Mouse (Mus musculus): ENCODE results near the gene Hecw1. TPM values are rescaled to one million over a fixed set of nuclear protein-coding genes. Genes with fewer than 3 reads are reported as not detected.

The Hecw1 gene
- total and polyA plus RNA-seq, 2 experiments from 2014 or later = 0.34 to 0.37 TPM

- Histone ChIP-seq H3K4me3 (ENCODE audit: low read depth, low read length) (no peak overlapping the region), H3K4me1 (ENCODE audit: control insufficient read depth, insufficient read depth) (no peaks in the 10 kb centered on the region), H3K9me3 (replicated peaks; ENCODE audit: control insufficient read depth, low read length) (no peaks in the 10 kb centered on the region), H3K36me3 (replicated peaks; ENCODE audit: control insufficient read depth, insufficient read depth, low read length) (no peaks in the 10 kb centered on the region), H3K9ac (replicated peaks; ENCODE audit: low read depth, low read length) (no peak overlapping the region), H3K27ac (ENCODE audit: low read depth) (no peak overlapping the region), H3K27me3 (ENCODE audit: control insufficient read depth, insufficient read depth, low read length) (no peaks in the 10 kb centered on the region), H3K4me2 (ENCODE audit: low read depth, low read length) (no peak overlapping the region)
- TF ChIP-seq CTCF (IDR thresholded peaks at IDR 0.05; ENCODE audit: low read depth) (no peak), EP300 (IDR thresholded peaks at IDR 0.05; ENCODE audit: low read depth) (no peak)
- DNase-seq (ENCODE audit: low spot score) = no peak
- WGBS = 51% methylated on average over 1 of the region's 1 CpGs
- no peak for ATAC-seq (ENCODE audit: insufficient read depth, low read depth)
Observed at GRCm38 (mm10) chr13:14500251-14500650, 22.8 kb downstream of the Hecw1 start.

GRCm38 (mm10) chr13:14498780-14499179 is 24.2 kb downstream of the Hecw1 start:
- H3K4me3 ChIP-seq (ENCODE audit: low read depth, low read length) = no peak overlapping the region
- ATAC-seq (ENCODE audit: insufficient read depth, low read depth) (no peak), DNase-seq (ENCODE audit: low spot score) (no peak)
- no peak overlapping the region for H3K9ac ChIP-seq (replicated peaks; ENCODE audit: low read depth, low read length)
- H3K36me3 ChIP-seq (replicated peaks; ENCODE audit: control insufficient read depth, insufficient read depth, low read length) = no peaks in the 10 kb centered on the region
- 72% methylated on average over 8 of the region's 8 CpGs for WGBS
- H3K4me1 ChIP-seq (ENCODE audit: control insufficient read depth, insufficient read depth) = no peaks in the 10 kb centered on the region
- H3K27ac ChIP-seq (ENCODE audit: low read depth) = no peak overlapping the region
- TF ChIP-seq CTCF (IDR thresholded peaks at IDR 0.05; ENCODE audit: low read depth) (no peak), EP300 (IDR thresholded peaks at IDR 0.05; ENCODE audit: low read depth) (no peak)
- no peaks in the 10 kb centered on the region for H3K9me3 ChIP-seq (replicated peaks; ENCODE audit: control insufficient read depth, low read length)
- no peaks in the 10 kb centered on the region for H3K27me3 ChIP-seq (ENCODE audit: control insufficient read depth, insufficient read depth, low read length)
- H3K4me2 ChIP-seq (ENCODE audit: low read depth, low read length) = no peak overlapping the region

- H3K4me1 ChIP-seq (ENCODE audit: control insufficient read depth, insufficient read depth) = no peaks in the 10 kb centered on the region
- H3K4me3 ChIP-seq (ENCODE audit: low read depth, low read length) = no peak overlapping the region
- H3K27me3 ChIP-seq (ENCODE audit: control insufficient read depth, insufficient read depth, low read length) = no peaks in the 10 kb centered on the region
- WGBS = 58% methylated on average over 2 of the region's 2 CpGs
- DNase-seq (ENCODE audit: low spot score) (no peak), ATAC-seq (ENCODE audit: insufficient read depth, low read depth) (no peak)
- H3K27ac ChIP-seq (ENCODE audit: low read depth) = no peak overlapping the region
- no peaks in the 10 kb centered on the region for H3K36me3 ChIP-seq (replicated peaks; ENCODE audit: control insufficient read depth, insufficient read depth, low read length)
- H3K9me3 ChIP-seq (replicated peaks; ENCODE audit: control insufficient read depth, low read length) = no peaks in the 10 kb centered on the region
- H3K9ac ChIP-seq (replicated peaks; ENCODE audit: low read depth, low read length) = no peak overlapping the region
- TF ChIP-seq EP300 (IDR thresholded peaks at IDR 0.05; ENCODE audit: low read depth) = no peak
- TF ChIP-seq CTCF (IDR thresholded peaks at IDR 0.05; ENCODE audit: low read depth) = no peak
- H3K4me2 ChIP-seq (ENCODE audit: low read depth, low read length) = no peak overlapping the region
Observed at GRCm38 (mm10) chr13:14496954-14497353, 26.1 kb downstream of the Hecw1 start.

GRCm38 (mm10) chr13:14487812-14488211 is 35.2 kb downstream of the Hecw1 start:
- no peak overlapping the region for H3K27ac ChIP-seq (ENCODE audit: low read depth)
- no peak for TF ChIP-seq CTCF (IDR thresholded peaks at IDR 0.05; ENCODE audit: low read depth)
- no peak for TF ChIP-seq EP300 (IDR thresholded peaks at IDR 0.05; ENCODE audit: low read depth)
- H3K36me3 ChIP-seq (replicated peaks; ENCODE audit: control insufficient read depth, insufficient read depth, low read length) = no peaks in the 10 kb centered on the region
- H3K9me3 ChIP-seq (replicated peaks; ENCODE audit: control insufficient read depth, low read length) = no peaks in the 10 kb centered on the region
- H3K27me3 ChIP-seq (ENCODE audit: control insufficient read depth, insufficient read depth, low read length) = no peaks in the 10 kb centered on the region
- ATAC-seq (ENCODE audit: insufficient read depth, low read depth) = no peak
- no peaks in the 10 kb centered on the region for H3K4me1 ChIP-seq (ENCODE audit: control insufficient read depth, insufficient read depth)
- no peak overlapping the region for H3K4me3 ChIP-seq (ENCODE audit: low read depth, low read length)
- 87% methylated on average over 2 of the region's 2 CpGs for whole genome bisulfite sequencing
- DNase-seq (ENCODE audit: low spot score) = no peak
- no peak overlapping the region for H3K9ac ChIP-seq (replicated peaks; ENCODE audit: low read depth, low read length)
- no peak overlapping the region for H3K4me2 ChIP-seq (ENCODE audit: low read depth, low read length)

GRCm38 (mm10) chr13:14471121-14471520 is 51.9 kb downstream of the Hecw1 start:
- Histone ChIP-seq H3K9ac (replicated peaks; ENCODE audit: low read depth, low read length) (no peak overlapping the region), H3K4me1 (ENCODE audit: control insufficient read depth, insufficient read depth) (no peaks in the 10 kb centered on the region), H3K27ac (ENCODE audit: low read depth) (no peak overlapping the region), H3K4me3 (ENCODE audit: low read depth, low read length) (no peak overlapping the region), H3K4me2 (ENCODE audit: low read depth, low read length) (no peak overlapping the region), H3K27me3 (ENCODE audit: control insufficient read depth, insufficient read depth, low read length) (no peaks in the 10 kb centered on the region), H3K9me3 (replicated peaks; ENCODE audit: control insufficient read depth, low read length) (no peaks in the 10 kb centered on the region), H3K36me3 (replicated peaks; ENCODE audit: control insufficient read depth, insufficient read depth, low read length) (no peaks in the 10 kb centered on the region)
- 91% methylated on average over 1 of the region's 1 CpGs for WGBS
- ATAC-seq (ENCODE audit: insufficient read depth, low read depth) = no peak
- TF ChIP-seq CTCF (IDR thresholded peaks at IDR 0.05; ENCODE audit: low read depth) (no peak), EP300 (IDR thresholded peaks at IDR 0.05; ENCODE audit: low read depth) (no peak)
- no peak for DNase-seq (ENCODE audit: low spot score)

- Histone ChIP-seq H3K4me3 (ENCODE audit: low read depth, low read length) (no peak overlapping the region), H3K27ac (ENCODE audit: low read depth) (no peak overlapping the region), H3K4me2 (ENCODE audit: low read depth, low read length) (no peak overlapping the region), H3K27me3 (ENCODE audit: control insufficient read depth, insufficient read depth, low read length) (no peaks in the 10 kb centered on the region), H3K4me1 (ENCODE audit: control insufficient read depth, insufficient read depth) (no peaks in the 10 kb centered on the region), H3K9ac (replicated peaks; ENCODE audit: low read depth, low read length) (no peak overlapping the region), H3K36me3 (replicated peaks; ENCODE audit: control insufficient read depth, insufficient read depth, low read length) (no peaks in the 10 kb centered on the region), H3K9me3 (replicated peaks; ENCODE audit: control insufficient read depth, low read length) (no peaks in the 10 kb centered on the region)
- ATAC-seq (ENCODE audit: insufficient read depth, low read depth) = no peak
- TF ChIP-seq EP300 (IDR thresholded peaks at IDR 0.05; ENCODE audit: low read depth) (no peak), CTCF (IDR thresholded peaks at IDR 0.05; ENCODE audit: low read depth) (no peak)
- no peak for DNase-seq (ENCODE audit: low spot score)
- 68% methylated on average over 3 of the region's 3 CpGs for WGBS
Observed at GRCm38 (mm10) chr13:14467517-14467916, 55.5 kb downstream of the Hecw1 start.

All from heart, postnatal 0 days (tissue).